Mouse (Mus musculus) forebrain, embryonic 13.5 days (tissue): Measurements from ENCODE around the gene Kdm1a. TPM values are rescaled to one million over a fixed set of nuclear protein-coding genes. Genes with fewer than 3 reads are reported as not detected.

Source experiments
- ATAC-seq: fragments of 200-750 bp; cut with Nextera tagmentation; 2 replicates; pipeline ENCODE4 v1.8.0; 2017
- H3K27ac ChIP-seq: fragments of 300-500 bp; sonication (generic); 2 replicates; pipeline ENCODE4 v1.5.1; 2015; ENCODE audit warnings: inconsistent platforms, mild to moderate bottlenecking, moderate library complexity
- H3K27me3 ChIP-seq: fragments of 300-500 bp; sonication (generic); 2 replicates; pipeline ENCODE4 v1.6.1; 2015; ENCODE audit warnings: mild to moderate bottlenecking, inconsistent platforms
- H3K36me3 ChIP-seq: fragments of 300-500 bp; sonication (generic); 2 replicates; pipeline ENCODE4 v1.6.1; 2015; ENCODE audit warnings: mild to moderate bottlenecking, inconsistent platforms; ENCODE audit not compliant: poor library complexity, severe bottlenecking
- H3K4me1 ChIP-seq: fragments of 300-500 bp; sonication (generic); 2 replicates; pipeline ENCODE4 v1.6.1; 2015; ENCODE audit warnings: inconsistent platforms
- H3K4me2 ChIP-seq: fragments of 300-500 bp; sonication (generic); 2 replicates; pipeline ENCODE4 v1.6.1; 2015; ENCODE audit warnings: inconsistent platforms, mild to moderate bottlenecking, moderate library complexity
- H3K4me3 ChIP-seq: fragments of 300-500 bp; sonication (generic); 2 replicates; pipeline ENCODE4 v1.5.1; 2015; ENCODE audit warnings: mild to moderate bottlenecking, inconsistent platforms
- H3K9ac ChIP-seq: fragments of 300-500 bp; sonication (generic); 2 replicates; pipeline ENCODE4 v1.6.1; 2015; ENCODE audit warnings: mild to moderate bottlenecking, inconsistent platforms
- H3K9me3 ChIP-seq: fragments of 300-500 bp; sonication (generic); replicated peaks from 2 replicates; pipeline ENCODE4 v1.6.1; 2016; ENCODE audit warnings: inconsistent platforms
- WGBS: fragments of 180-500 bp; shearing (Covaris S2); methylation state at CpG from one replicate; pipeline ENCODE4 v1.1.7; 2015; 5-methylcytosine and 5-hydroxymethylcytosine counted together
- microRNA-seq: library from miRNA; unstranded; fragments of <30 nt; microRNA quantifications from one replicate; pipeline ENCODE4, GENCODE M21; 2016
- polyA plus RNA-seq: library from polyadenylated mRNA; unstranded; fragments of >200 nt; fragmentation: Nextera tagmentation; extraction: Ambion mirVana; gene quantifications from 2 replicates; pipeline ENCODE4 v1.2.1, GENCODE M21; 2015

Kdm1a gene
- polyA plus RNA-seq, 1 experiment from 2014 or later = 88.3 TPM

- H3K4me1 ChIP-seq = peaks cover 13% of the 10 kb centered on the region; the same call in 1 of the 2 replicates
- no peak overlapping the region for H3K4me2 ChIP-seq
- H3K27ac ChIP-seq = no peak overlapping the region
- ATAC-seq = no peak
- no peak overlapping the region for H3K9ac ChIP-seq
- H3K9me3 ChIP-seq = no peaks in the 10 kb centered on the region
- no peaks in the 10 kb centered on the region for H3K27me3 ChIP-seq
- H3K4me3 ChIP-seq = no peak overlapping the region
- H3K36me3 ChIP-seq = no peaks in the 10 kb centered on the region
These were observed 89.6 kb downstream of the Kdm1a start for GRCm38 (mm10) chr4:136512905-136513304.

GRCm38 (mm10) chr4:136511708-136512107 is 90.8 kb downstream of the Kdm1a start:
- peaks cover 13% of the 10 kb centered on the region; the same call in 1 of the 2 replicates for H3K4me1 ChIP-seq
- H3K9me3 ChIP-seq = no peaks in the 10 kb centered on the region
- no peak for ATAC-seq
- no peaks in the 10 kb centered on the region for H3K27me3 ChIP-seq
- H3K9ac ChIP-seq = no peak overlapping the region
- no peak overlapping the region for H3K27ac ChIP-seq
- H3K4me2 ChIP-seq = no peak overlapping the region
- H3K4me3 ChIP-seq = no peak overlapping the region
- no peaks in the 10 kb centered on the region for H3K36me3 ChIP-seq
- 45% methylated on average over 4 of the region's 4 CpGs for WGBS

- H3K27me3 ChIP-seq = no peaks in the 10 kb centered on the region
- H3K9me3 ChIP-seq = no peaks in the 10 kb centered on the region
- H3K36me3 ChIP-seq = no peaks in the 10 kb centered on the region
- H3K4me3 ChIP-seq = no peak overlapping the region
- no peak overlapping the region for H3K9ac ChIP-seq
- no peak overlapping the region for H3K4me2 ChIP-seq
- ATAC-seq = no peak
- H3K27ac ChIP-seq = no peak overlapping the region
- WGBS = 85% methylated on average over 1 of the region's 1 CpGs
- H3K4me1 ChIP-seq = peaks cover 10% of the 10 kb centered on the region; the same call in 1 of the 2 replicates
These were observed 92.7 kb downstream of the Kdm1a start for GRCm38 (mm10) chr4:136509857-136510256.

- no peaks in the 10 kb centered on the region for H3K36me3 ChIP-seq
- H3K4me2 ChIP-seq = no peak overlapping the region
- H3K4me3 ChIP-seq = no peak overlapping the region
- ATAC-seq = no peak
- H3K27me3 ChIP-seq = no peaks in the 10 kb centered on the region
- H3K9me3 ChIP-seq = no peaks in the 10 kb centered on the region
- H3K9ac ChIP-seq = no peak overlapping the region
- WGBS = 64% methylated on average over 2 of the region's 2 CpGs
- H3K27ac ChIP-seq = no peak overlapping the region
- peaks cover 5% of the 10 kb centered on the region; the same call in 1 of the 2 replicates for H3K4me1 ChIP-seq
These were observed 96.9 kb downstream of the Kdm1a start for GRCm38 (mm10) chr4:136505426-136506215.

Small RNA genes within 50 kb of the gene (microRNA-seq; reads per million reads assigned to microRNA genes)
- gene Gm22180 = not detected

Other genes with a start within 250 kb of the Kdm1a start
- 0.37 and 0.38 TPM in 2 replicates for gene Htr1d, start 179.2 kb downstream of the Kdm1a start, polyA plus RNA-seq
- gene 6030445D17Rik, start 140.5 kb downstream of the Kdm1a start, polyA plus RNA-seq = 0.13 TPM in 1 of 2 replicates, not detected in the other
- 91.1 and 99.1 TPM in 2 replicates for gene Luzp1, start 133.0 kb downstream of the Kdm1a start, polyA plus RNA-seq
- gene Tex46, start 7.7 kb upstream of the Kdm1a start, polyA plus RNA-seq = not detected in 2 replicates
- gene Lactbl1, start 19.9 kb upstream of the Kdm1a start, polyA plus RNA-seq = not detected in 2 replicates
- 10.7 and 12.7 TPM in 2 replicates for gene Ephb2, start 233.3 kb upstream of the Kdm1a start, polyA plus RNA-seq